Mouse (Mus musculus) Patski (cell line): ENCODE data around the gene Tnpo3. TPM values are rescaled to one million over a fixed set of nuclear protein-coding genes. Genes with fewer than 3 reads are reported as not detected.

ENCODE experiments used
- ATAC-seq: fragments of 100-300 bp; one replicate; pipeline ENCODE4 v1.8.0; 2021
- CTCF ChIA-PET: fragments of 350-600 bp; sonication (Branson Sonifier 250); formaldehyde crosslinking; loops from one replicate; lab custom pipeline; 2022; ENCODE audit warnings: inconsistent platforms; lab: Charles Lee
- POLR2A ChIA-PET: fragments of 350-600 bp; sonication (Branson Sonifier 250); formaldehyde crosslinking; loops from one replicate; lab custom pipeline; 2022; ENCODE audit warnings: antibody characterized with exemption, inconsistent platforms; lab: Charles Lee
- DNase-seq: peaks from one replicate; pipeline ENCODE4 v3.0.0-alpha.2; 2011; ENCODE audit warnings: low read depth, low spot score
- H3K27me3 ChIP-seq: fragments of 371-371 bp; one replicate; pipeline ENCODE4 v1.5.1; 2021
- CTCF ChIP-seq: fragments of 100-300 bp; IDR thresholded peaks from one replicate; pipeline ENCODE4 v1.5.1; 2021
- in situ Hi-C: fragments of 300-500 bp; cut with MboI; formaldehyde crosslinking; loops from 3 replicates; pipeline ENCODE4 v1.11.1; 2018; ENCODE audit warnings: low pct_unique_long_range_greater_than_20kb, mixed read lengths
- polyA plus RNA-seq: library from polyadenylated mRNA; unstranded; gene quantifications from one replicate; pipeline ENCODE4 v1.2.3, GENCODE M21; 2021

Gene Tnpo3
- polyA plus RNA-seq, 1 experiment from 2014 or later = 72.2 TPM

DNA sequence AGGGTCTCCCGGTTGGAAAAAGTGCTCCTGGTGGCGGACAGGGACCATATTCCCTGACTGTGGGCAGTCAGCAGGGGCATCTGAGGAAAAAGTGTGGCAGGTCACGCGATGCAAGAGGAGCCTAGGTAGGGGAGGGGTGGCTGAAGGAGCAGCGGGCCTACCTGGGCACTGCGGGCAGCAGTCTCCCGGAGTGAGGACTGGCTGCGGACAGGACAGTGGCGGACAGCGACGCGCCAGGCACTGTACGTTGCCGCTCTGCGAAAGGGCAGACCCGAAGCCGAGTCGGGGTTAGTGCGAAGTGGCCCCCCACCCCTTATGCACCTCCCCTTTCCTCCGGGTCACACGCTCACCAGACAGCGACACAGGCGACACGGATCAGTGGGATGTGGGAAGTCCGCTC is 113.4 kb downstream of the Tnpo3 start:
- in situ Hi-C loops = no loop called here

GRCm38 (mm10) chr6:29494101-29494500 is 115.6 kb downstream of the Tnpo3 start:
- POLR2A ChIA-PET = no interaction called here
- in situ Hi-C loops = no loop called here
- ATAC-seq = no peak
- no peak for DNase-seq
- peaks cover 21% of the 10 kb centered on the region for H3K27me3 ChIP-seq
- no peak for TF ChIP-seq CTCF
- CTCF ChIA-PET = no interaction called here

More for the DNA sequence above, 113.4 kb downstream of the Tnpo3 start:
- TF ChIP-seq CTCF = no peak
- DNase-seq (no peak), ATAC-seq (no peak)
- POLR2A ChIA-PET = no interaction called here
- peaks cover 17% of the 10 kb centered on the region for H3K27me3 ChIP-seq
- CTCF ChIA-PET = no interaction called here

Other genes starting within 250 kb of the Tnpo3 start
- gene Opn1sw, start 221.4 kb downstream of the Tnpo3 start, polyA plus RNA-seq = 0.28 TPM
- 27.6 TPM for gene Ccdc136, start 213.6 kb downstream of the Tnpo3 start, polyA plus RNA-seq
- 94.6 TPM for gene Flnc, start 176.6 kb downstream of the Tnpo3 start, polyA plus RNA-seq
- gene Atp6v1f, start 142.2 kb downstream of the Tnpo3 start, polyA plus RNA-seq = 300 TPM
- not detected for gene Atp6v1fnb, start 138.4 kb downstream of the Tnpo3 start, polyA plus RNA-seq
- 0.85 TPM for gene Kcp, start 101.9 kb downstream of the Tnpo3 start, polyA plus RNA-seq
- 0.45 TPM for gene Irf5, start 83.3 kb downstream of the Tnpo3 start, polyA plus RNA-seq
- 53.5 TPM for gene Tspan33, start 84.3 kb upstream of the Tnpo3 start, polyA plus RNA-seq
- gene Smo, start 125.6 kb upstream of the Tnpo3 start, polyA plus RNA-seq = 117 TPM
- 30.8 TPM for gene Ahcyl2, start 158.1 kb upstream of the Tnpo3 start, polyA plus RNA-seq